Mouse (Mus musculus) limb, embryonic 13.5 days (tissue): ENCODE data around the gene Prss35. TPM values are rescaled to one million over a fixed set of nuclear protein-coding genes. Genes with fewer than 3 reads are reported as not detected.

Experiments
- ATAC-seq: fragments of 200-750 bp; cut with Nextera tagmentation; 2 replicates; pipeline ENCODE4 v1.8.0; 2017; ENCODE audit warnings: low read depth, moderate number of reproducible peaks, moderate TSS enrichment; ENCODE audit not compliant: low FRiP score
- H3K27ac ChIP-seq: fragments of 300-500 bp; sonication (generic); 2 replicates; pipeline ENCODE4 v1.5.1; 2015; ENCODE audit warnings: inconsistent platforms, mild to moderate bottlenecking, moderate library complexity
- H3K27me3 ChIP-seq: fragments of 300-500 bp; sonication (generic); 2 replicates; pipeline ENCODE4 v1.6.1; 2015; ENCODE audit warnings: mild to moderate bottlenecking, inconsistent platforms
- H3K36me3 ChIP-seq: fragments of 300-500 bp; sonication (generic); 2 replicates; pipeline ENCODE4 v1.6.1; 2015; ENCODE audit warnings: inconsistent platforms, mild to moderate bottlenecking, moderate library complexity
- H3K4me1 ChIP-seq: fragments of 300-500 bp; sonication (generic); 2 replicates; pipeline ENCODE4 v1.6.1; 2015; ENCODE audit warnings: inconsistent platforms
- H3K4me2 ChIP-seq: fragments of 300-500 bp; sonication (generic); replicated peaks from 2 replicates; pipeline ENCODE4 v1.6.1; 2015; ENCODE audit warnings: inconsistent platforms, mild to moderate bottlenecking, moderate library complexity
- H3K4me3 ChIP-seq: fragments of 300-500 bp; sonication (generic); 2 replicates; pipeline ENCODE4 v1.5.1; 2015; ENCODE audit warnings: moderate library complexity, mild to moderate bottlenecking, inconsistent platforms
- H3K9ac ChIP-seq: fragments of 300-500 bp; sonication (generic); 2 replicates; pipeline ENCODE4 v1.6.1; 2015; ENCODE audit warnings: mild to moderate bottlenecking, inconsistent platforms
- H3K9me3 ChIP-seq: fragments of 300-500 bp; sonication (generic); 2 replicates; pipeline ENCODE4 v1.6.1; 2016; ENCODE audit warnings: inconsistent platforms
- WGBS: fragments of 180-500 bp; shearing (Covaris S2); methylation state at CpG from one replicate; pipeline ENCODE4 v1.1.7; 2015; 5-methylcytosine and 5-hydroxymethylcytosine counted together
- polyA plus RNA-seq: library from polyadenylated mRNA; unstranded; fragments of >200 nt; fragmentation: Nextera tagmentation; extraction: Ambion mirVana; gene quantifications from 2 replicates; pipeline ENCODE4 v1.2.1, GENCODE M21; 2015

Prss35 gene
- polyA plus RNA-seq, 1 experiment from 2014 or later: 51.6 TPM

DNA sequence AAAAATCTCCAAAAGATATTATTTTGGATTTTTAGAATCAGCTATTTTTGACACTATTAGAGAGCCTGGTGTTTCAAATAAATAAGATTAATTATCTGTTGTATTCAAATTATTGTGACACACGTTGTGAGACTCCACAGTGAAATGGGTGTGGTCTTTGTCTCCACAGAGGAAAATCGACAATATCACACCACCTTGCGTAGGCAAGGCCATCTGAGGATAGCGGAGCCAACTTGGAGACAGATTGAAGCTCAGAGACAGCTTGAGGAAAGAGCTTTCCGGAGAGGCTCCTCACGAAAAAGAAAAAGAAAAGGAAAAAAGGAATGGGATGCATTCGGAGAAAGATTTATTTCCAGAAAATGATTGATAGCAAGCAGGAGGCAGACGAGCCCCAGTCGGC is 8.7 kb upstream of the Prss35 start:
- no peaks in the 10 kb centered on the region for H3K36me3 ChIP-seq
- no peak overlapping the region for H3K4me2 ChIP-seq
- no peaks in the 10 kb centered on the region for H3K4me1 ChIP-seq
- ATAC-seq: no peak
- no peaks in the 10 kb centered on the region for H3K9me3 ChIP-seq
- no peak overlapping the region for H3K27ac ChIP-seq
- H3K9ac ChIP-seq: no peak overlapping the region
- 67% methylated on average over 9 of the region's 9 CpGs for WGBS
- H3K4me3 ChIP-seq: no peak overlapping the region
- no peaks in the 10 kb centered on the region for H3K27me3 ChIP-seq

DNA sequence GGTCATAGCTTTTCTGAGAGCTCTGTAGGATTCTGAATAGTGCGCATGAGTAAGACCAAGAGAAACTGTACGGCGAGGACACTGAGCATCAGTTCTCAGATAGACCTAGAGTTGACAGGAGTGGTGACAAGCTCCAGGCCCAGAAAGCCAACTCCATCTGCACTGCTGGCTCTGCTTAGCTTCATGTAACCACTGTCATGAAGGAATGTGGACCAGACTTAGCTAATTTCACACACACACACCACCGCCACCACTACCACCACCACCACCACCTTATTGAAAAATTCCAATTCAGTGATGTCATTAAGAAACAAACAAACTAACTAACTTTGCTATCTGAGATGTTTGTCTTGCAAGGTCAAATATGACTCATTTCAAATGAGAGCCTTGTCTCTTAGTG is 6.5 kb upstream of the Prss35 start:
- Histone ChIP-seq H3K9ac (no peak overlapping the region), H3K27me3 (no peaks in the 10 kb centered on the region), H3K4me3 (no peak overlapping the region), H3K4me2 (no peak overlapping the region), H3K36me3 (no peaks in the 10 kb centered on the region), H3K4me1 (no peaks in the 10 kb centered on the region), H3K27ac (no peak overlapping the region), H3K9me3 (no peaks in the 10 kb centered on the region)
- WGBS: 87% methylated on average over 4 of the region's 4 CpGs
- no peak for ATAC-seq

DNA sequence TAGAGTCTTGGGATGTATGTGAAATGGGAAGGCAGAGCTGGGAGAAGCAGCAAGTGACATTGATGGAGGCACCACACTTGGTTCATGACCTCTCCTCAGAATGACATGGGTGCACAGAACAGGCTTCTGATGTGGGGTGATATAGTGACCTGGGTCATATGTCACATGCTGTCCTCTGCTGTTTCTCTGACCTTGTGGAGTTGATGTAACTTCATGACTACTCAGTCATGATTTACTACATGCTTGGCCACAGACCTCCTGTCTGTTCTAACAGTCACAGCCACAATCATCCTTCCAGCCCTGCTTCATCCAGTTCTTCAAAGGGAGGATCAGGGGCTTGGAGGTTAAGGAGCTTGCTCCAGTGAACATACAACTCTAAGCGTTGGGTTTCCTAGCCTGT is 5.4 kb upstream of the Prss35 start:
- 80% methylated on average over 1 of the region's 1 CpGs for WGBS
- Histone ChIP-seq H3K36me3 (no peaks in the 10 kb centered on the region), H3K4me3 (no peak overlapping the region), H3K27ac (no peak overlapping the region), H3K9me3 (no peaks in the 10 kb centered on the region), H3K4me1 (peaks cover 3% of the 10 kb centered on the region), H3K4me2 (no peak overlapping the region), H3K27me3 (no peaks in the 10 kb centered on the region), H3K9ac (no peak overlapping the region)
- no peak for ATAC-seq

DNA sequence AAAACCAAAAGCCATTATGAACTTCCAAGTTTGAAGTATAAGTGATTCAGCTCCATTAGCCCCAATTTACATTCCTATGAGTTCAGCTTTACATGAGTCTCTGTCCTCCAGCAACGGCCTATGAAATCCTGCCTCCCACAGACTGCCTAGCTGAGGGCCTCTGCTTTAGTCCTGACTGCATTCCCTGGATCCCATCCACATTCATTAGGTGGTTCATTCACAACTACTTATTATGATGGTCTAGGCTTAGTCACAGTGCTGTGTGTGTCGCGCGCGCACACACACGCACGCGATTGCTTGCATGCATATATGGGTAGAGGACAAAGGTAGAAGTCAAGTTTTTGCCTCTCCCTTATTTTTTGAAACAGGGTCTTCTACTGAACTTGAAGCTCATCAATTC is 4.6 kb upstream of the Prss35 start:
- no peak overlapping the region for H3K27ac ChIP-seq
- ATAC-seq: no peak
- no peaks in the 10 kb centered on the region for H3K27me3 ChIP-seq
- H3K9me3 ChIP-seq: no peaks in the 10 kb centered on the region
- no peak overlapping the region for H3K4me3 ChIP-seq
- H3K4me1 ChIP-seq: peaks cover 10% of the 10 kb centered on the region
- H3K4me2 ChIP-seq: no peak overlapping the region
- H3K36me3 ChIP-seq: no peaks in the 10 kb centered on the region
- WGBS: 92% methylated on average over 8 of the region's 8 CpGs
- no peak overlapping the region for H3K9ac ChIP-seq

DNA sequence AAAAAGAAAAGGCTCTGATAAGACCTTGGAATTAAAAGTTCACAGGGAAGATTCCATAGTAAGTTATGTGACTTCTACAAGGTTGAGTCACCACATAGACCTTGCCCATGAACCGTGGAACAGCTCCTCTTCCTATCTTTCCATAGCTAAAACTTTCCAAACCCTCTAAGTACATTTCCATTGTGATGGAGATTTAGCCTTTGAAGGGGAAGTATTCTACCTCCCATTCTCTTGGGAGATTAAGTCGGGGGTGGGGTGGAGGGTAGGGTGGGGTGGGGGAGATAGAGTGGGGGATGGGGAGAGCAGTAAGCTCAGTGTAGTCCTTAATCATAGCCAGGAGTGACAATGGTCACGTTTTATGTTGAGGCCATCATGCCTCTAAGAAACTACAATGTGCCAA is 3.5 kb upstream of the Prss35 start:
- ATAC-seq: no peak
- no peaks in the 10 kb centered on the region for H3K9me3 ChIP-seq
- no peak overlapping the region for H3K4me3 ChIP-seq
- no peak overlapping the region for H3K9ac ChIP-seq
- H3K27me3 ChIP-seq: no peaks in the 10 kb centered on the region
- H3K36me3 ChIP-seq: no peaks in the 10 kb centered on the region
- no peak overlapping the region for H3K27ac ChIP-seq
- 34% methylated on average over 3 of the region's 3 CpGs for WGBS
- H3K4me1 ChIP-seq: peaks cover 18% of the 10 kb centered on the region
- H3K4me2 ChIP-seq: no peak overlapping the region

DNA sequence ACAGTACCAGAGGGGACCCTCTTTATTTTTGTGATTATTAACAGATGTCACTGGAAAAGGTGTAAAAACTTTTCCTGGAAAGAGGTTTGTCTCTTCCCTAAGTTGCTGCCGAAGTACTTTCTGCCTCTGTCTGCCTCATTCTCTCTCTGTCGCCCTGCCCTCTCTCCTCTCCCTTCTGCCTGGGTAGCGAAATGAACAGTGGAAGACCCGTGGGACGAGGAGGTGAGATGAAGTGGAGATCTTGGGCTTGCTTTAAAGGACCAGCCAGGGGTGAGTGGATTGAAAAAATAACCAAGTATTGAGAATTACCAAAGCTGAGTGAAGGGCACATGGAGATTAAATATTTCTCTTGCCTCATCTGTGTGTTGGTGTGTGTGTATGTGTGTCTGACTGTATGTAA is 592 bp downstream of the Prss35 start:
- Histone ChIP-seq H3K36me3 (no peaks in the 10 kb centered on the region), H3K4me1 (peaks cover 25% of the 10 kb centered on the region), H3K4me3 (peak overlapping the region; percentile 54), H3K9ac (peak overlapping the region; percentile 65), H3K4me2 (peak overlapping the region; percentile 78), H3K27ac (peak overlapping the region; percentile 63; the same call in 1 of the 2 replicates), H3K9me3 (no peaks in the 10 kb centered on the region), H3K27me3 (no peaks in the 10 kb centered on the region)
- no peak for ATAC-seq
- WGBS: 25% methylated on average over 5 of the region's 5 CpGs

DNA sequence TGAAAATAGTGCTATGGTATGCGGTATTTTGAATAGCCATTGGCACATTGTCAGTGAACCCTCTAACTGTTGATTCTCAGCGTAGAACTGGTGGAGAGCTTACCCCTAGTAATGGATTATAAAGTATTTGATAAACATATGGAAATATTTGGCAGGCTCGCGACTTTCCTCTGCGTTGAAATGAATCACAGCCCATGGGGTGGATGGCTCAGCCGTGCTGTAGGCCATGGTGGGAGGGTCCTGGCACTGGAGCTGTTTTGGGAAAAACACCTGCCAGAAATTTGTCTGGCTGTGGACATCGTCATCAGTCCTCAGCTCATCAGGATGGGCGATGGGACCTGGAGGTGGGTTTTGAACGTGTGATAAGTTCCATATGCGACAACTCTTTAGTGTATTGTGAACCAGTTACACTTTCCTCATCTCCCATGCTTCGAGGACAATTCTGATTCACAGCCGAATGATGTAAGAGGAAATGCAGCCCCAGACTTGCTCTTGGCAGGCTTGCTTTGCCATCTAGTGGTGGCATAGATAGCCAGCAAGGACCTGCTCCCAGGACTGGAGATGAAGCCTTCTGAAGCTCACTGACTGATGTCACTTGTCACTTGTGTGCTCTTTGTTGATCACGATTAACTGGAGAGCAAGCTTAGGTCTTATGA is 2.6 kb downstream of the Prss35 start:
- Histone ChIP-seq H3K4me2 (peak overlapping the region; percentile 78), H3K27me3 (no peaks in the 10 kb centered on the region), H3K9ac (no peak overlapping the region), H3K36me3 (no peaks in the 10 kb centered on the region), H3K9me3 (no peaks in the 10 kb centered on the region), H3K27ac (no peak overlapping the region), H3K4me3 (peak overlapping the region; percentile 54), H3K4me1 (peaks cover 25% of the 10 kb centered on the region)
- 22% methylated on average over 13 of the region's 13 CpGs for WGBS
- peak; percentile 66 for ATAC-seq

DNA sequence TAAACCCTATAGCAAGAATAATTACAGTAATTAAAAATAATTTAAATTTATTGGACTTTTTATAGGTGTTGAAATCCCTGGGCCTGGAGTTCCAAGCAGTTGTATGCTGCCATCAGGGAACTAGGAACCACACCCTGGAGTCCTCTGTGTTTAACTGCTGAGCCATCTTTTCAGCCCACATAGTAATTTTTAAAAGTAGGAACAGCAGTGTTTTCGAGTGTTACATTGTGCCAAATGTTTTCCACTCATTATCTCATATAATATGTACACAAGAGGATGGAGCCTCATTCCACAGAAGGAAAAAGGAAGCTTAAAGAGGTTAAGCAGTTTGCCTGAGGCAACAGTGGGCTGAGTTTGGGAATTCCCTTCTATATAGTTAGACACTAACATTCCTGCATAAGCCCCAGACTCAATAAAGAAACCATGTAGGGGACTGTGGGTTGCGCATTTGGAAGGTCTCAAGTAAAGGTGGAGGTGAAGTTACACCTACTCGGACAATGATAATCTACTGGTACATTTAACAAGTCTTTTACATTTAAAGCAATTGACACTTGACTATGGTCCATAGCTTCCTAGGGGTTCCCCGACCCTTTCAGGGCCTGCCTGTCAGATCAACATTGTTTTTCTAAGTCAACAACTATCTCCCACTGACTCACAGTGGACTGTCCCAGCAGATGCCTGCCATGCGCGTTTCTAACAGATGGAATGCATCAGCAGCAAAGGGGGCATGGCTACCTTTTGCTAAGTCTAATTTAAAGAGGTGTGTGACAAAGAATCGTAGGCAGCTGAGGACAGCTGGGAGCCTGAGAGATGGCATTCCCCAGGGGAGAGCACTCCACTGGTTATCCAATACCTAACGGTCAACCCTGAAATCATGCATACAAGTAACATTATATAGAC is 19.3 kb downstream of the Prss35 start:
- 23% methylated on average over 8 of the region's 8 CpGs for WGBS
- Histone ChIP-seq H3K9me3 (no peaks in the 10 kb centered on the region), H3K27ac (no peak overlapping the region), H3K4me3 (no peak overlapping the region), H3K4me1 (peaks cover 10% of the 10 kb centered on the region), H3K27me3 (no peaks in the 10 kb centered on the region), H3K9ac (no peak overlapping the region), H3K36me3 (peaks cover 1% of the 10 kb centered on the region; the same call in 1 of the 2 replicates), H3K4me2 (no peak overlapping the region)
- peak; percentile 85 for ATAC-seq

DNA sequence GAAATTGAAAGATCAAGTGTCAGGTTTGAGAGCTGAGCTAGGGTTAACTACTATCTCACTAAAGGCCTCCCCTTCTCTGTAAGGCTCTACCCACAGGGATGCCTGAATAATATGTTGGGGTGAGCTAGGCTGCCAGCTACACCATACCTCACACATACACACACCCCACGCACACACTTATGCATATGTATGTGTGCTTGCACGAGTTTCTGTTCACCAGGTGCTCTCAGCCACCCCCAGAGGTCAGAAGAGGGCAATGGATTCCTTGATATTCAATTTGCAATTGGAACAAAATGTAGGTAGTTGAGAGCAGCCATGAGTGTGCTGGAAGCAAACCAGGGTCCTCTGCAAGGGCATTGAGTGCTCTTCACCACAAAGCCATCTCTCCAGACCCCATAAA is 20.6 kb downstream of the Prss35 start:
- no peaks in the 10 kb centered on the region for H3K27me3 ChIP-seq
- no peaks in the 10 kb centered on the region for H3K36me3 ChIP-seq
- H3K9me3 ChIP-seq: no peaks in the 10 kb centered on the region
- no peak for ATAC-seq
- peaks cover 10% of the 10 kb centered on the region for H3K4me1 ChIP-seq
- H3K4me2 ChIP-seq: no peak overlapping the region
- H3K4me3 ChIP-seq: no peak overlapping the region
- H3K27ac ChIP-seq: no peak overlapping the region
- WGBS: 69% methylated on average over 2 of the region's 2 CpGs
- no peak overlapping the region for H3K9ac ChIP-seq

DNA sequence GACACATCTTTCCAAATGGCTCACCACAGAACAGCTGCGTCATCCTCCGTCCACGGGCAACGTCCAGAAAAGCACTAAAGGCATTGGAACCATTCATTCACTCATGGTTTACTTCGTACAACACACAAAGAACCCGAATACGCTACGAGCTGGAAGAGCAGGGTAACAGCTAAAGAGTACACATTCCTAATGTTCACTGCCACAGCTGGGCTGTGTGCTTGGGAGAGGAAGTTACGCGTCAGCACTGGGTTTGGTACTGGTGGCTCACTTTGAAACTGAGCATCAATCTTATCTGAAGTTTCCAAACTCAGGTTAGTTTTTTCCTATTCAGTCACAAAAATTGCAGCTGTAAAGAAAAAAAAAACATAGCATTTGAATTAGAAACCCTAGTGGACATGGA is 23.5 kb downstream of the Prss35 start:
- no peaks in the 10 kb centered on the region for H3K27me3 ChIP-seq

DNA sequence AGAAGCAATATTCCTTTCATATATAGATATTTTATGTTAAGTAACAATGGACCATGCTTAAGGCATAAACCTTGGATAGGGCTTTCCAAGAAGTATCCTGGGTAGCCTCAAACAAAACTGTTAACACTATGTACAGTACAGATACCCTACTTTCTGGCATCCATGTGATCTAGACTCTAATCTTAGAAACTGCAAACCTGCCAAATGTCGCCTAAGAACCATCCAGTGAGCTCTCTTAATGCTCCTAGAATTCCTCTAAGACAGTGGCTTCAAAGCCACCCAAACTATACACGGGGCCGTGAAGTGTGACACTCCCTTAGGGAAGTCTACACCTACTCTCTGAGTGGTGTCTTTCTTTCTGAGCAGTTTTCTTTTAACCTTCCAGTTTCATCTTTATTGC is 29.4 kb downstream of the Prss35 start:
- no peaks in the 10 kb centered on the region for H3K36me3 ChIP-seq
- no peak overlapping the region for H3K4me3 ChIP-seq
- 66% methylated on average over 3 of the region's 3 CpGs for WGBS
- ATAC-seq: no peak
- H3K9ac ChIP-seq: no peak overlapping the region
- no peaks in the 10 kb centered on the region for H3K9me3 ChIP-seq
- 0 out of 2 replicates have a peak, but pooled peaks cover 10% of the 10 kb centered on the region for H3K4me1 ChIP-seq
- no peak overlapping the region for H3K27ac ChIP-seq
- no peaks in the 10 kb centered on the region for H3K27me3 ChIP-seq
- H3K4me2 ChIP-seq: no peak overlapping the region

More for the DNA sequence above, 23.5 kb downstream of the Prss35 start:
- Histone ChIP-seq H3K4me2 (no peak overlapping the region), H3K9me3 (no peaks in the 10 kb centered on the region), H3K36me3 (no peaks in the 10 kb centered on the region), H3K4me1 (peaks cover 10% of the 10 kb centered on the region), H3K27ac (no peak overlapping the region), H3K4me3 (no peak overlapping the region), H3K9ac (no peak overlapping the region)
- 80% methylated on average over 10 of the region's 10 CpGs for WGBS
- ATAC-seq: no peak

DNA sequence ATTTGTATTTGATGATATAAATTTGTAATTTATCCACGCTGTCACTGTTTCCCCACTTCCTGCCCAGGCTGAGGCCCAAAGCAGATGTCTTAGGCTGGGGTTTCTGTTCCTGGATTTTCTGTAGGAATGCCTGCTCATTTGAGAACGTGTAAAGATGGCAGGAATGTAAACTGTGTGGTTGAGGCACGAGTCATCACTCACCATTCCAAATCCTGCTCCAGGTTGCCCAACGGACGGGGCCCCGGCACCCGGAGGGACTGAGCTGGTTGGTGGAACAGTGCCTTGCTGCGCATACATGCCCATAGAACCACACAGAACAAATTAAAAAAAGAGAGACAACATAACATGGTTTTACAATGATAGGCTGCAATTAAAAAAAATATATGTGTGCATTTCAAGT is 30.5 kb downstream of the Prss35 start:
- Histone ChIP-seq H3K9me3 (no peaks in the 10 kb centered on the region), H3K4me2 (no peak overlapping the region), H3K36me3 (no peaks in the 10 kb centered on the region), H3K27me3 (no peaks in the 10 kb centered on the region), H3K27ac (no peak overlapping the region), H3K9ac (no peak overlapping the region), H3K4me1 (0 out of 2 replicates have a peak, but pooled peaks cover 10% of the 10 kb centered on the region), H3K4me3 (no peak overlapping the region)
- no peak for ATAC-seq
- 71% methylated on average over 8 of the region's 8 CpGs for WGBS
